Mouse (Mus musculus) kidney, postnatal 0 days (tissue): Measurements from ENCODE around the gene Duox2. TPM values are rescaled to one million over a fixed set of nuclear protein-coding genes. Genes with fewer than 3 reads are reported as not detected.

Source experiments
- ATAC-seq: fragments of 200-750 bp; cut with Nextera tagmentation; replicated peaks from 2 replicates; pipeline ENCODE4 v1.8.0; 2017; ENCODE audit warnings: low read depth, moderate number of reproducible peaks, moderate TSS enrichment, moderate library complexity; ENCODE audit not compliant: low FRiP score
- DNase-seq: peaks from one replicate; pipeline ENCODE4 v3.0.0-alpha.2; 2016; ENCODE audit warnings: low spot score
- H3K27ac ChIP-seq: fragments of 300-500 bp; sonication (generic); 2 replicates; pipeline ENCODE4 v1.5.1; 2014; ENCODE audit warnings: mild to moderate bottlenecking
- H3K27me3 ChIP-seq: fragments of 300-500 bp; sonication (generic); 2 replicates; pipeline ENCODE4 v1.6.1; 2014; ENCODE audit warnings: low read length, mixed read lengths; ENCODE audit not compliant: insufficient read depth
- H3K36me3 ChIP-seq: fragments of 300-500 bp; sonication (generic); 2 replicates; pipeline ENCODE4 v1.6.1; 2014; ENCODE audit warnings: low read length, mixed read lengths; ENCODE audit not compliant: insufficient read depth
- H3K4me1 ChIP-seq: fragments of 300-500 bp; sonication (generic); replicated peaks from 2 replicates; pipeline ENCODE4 v1.6.1; 2014; ENCODE audit warnings: antibody characterized with exemption, low read length, mixed read lengths; ENCODE audit not compliant: insufficient read depth
- H3K4me2 ChIP-seq: fragments of 300-500 bp; sonication (generic); 2 replicates; pipeline ENCODE4 v1.6.1; 2014; ENCODE audit warnings: mild to moderate bottlenecking, low read length, moderate library complexity, mixed read lengths
- H3K4me3 ChIP-seq: fragments of 300-500 bp; sonication (generic); replicated peaks from 2 replicates; pipeline ENCODE4 v1.5.1; 2014; ENCODE audit warnings: low read depth, low read length
- H3K9ac ChIP-seq: fragments of 300-500 bp; sonication (generic); 2 replicates; pipeline ENCODE4 v1.6.1; 2014; ENCODE audit warnings: low read depth, low read length
- H3K9me3 ChIP-seq: fragments of 300-500 bp; sonication (generic); replicated peaks from 2 replicates; pipeline ENCODE4 v1.6.1; 2016; ENCODE audit warnings: low read length, inconsistent platforms, mixed read lengths
- CTCF ChIP-seq: IDR thresholded peaks from 2 replicates; pipeline ENCODE4 v1.5.1; 2016; ENCODE audit warnings: antibody characterized with exemption, low read depth, mild to moderate bottlenecking, moderate library complexity
- WGBS: fragments of 180-500 bp; shearing (Covaris S2); extraction: QIAGEN DNeasy Blood & Tissue Kit; methylation state at CpG from one replicate; pipeline ENCODE4 v1.1.7; 2014; 5-methylcytosine and 5-hydroxymethylcytosine counted together
- polyA plus RNA-seq: library from polyadenylated mRNA; unstranded; fragments of >200 nt; fragmentation: Nextera tagmentation; extraction: Ambion mirVana; gene quantifications from 2 replicates; pipeline ENCODE4 v1.2.1, GENCODE M21; 2015

Gene Duox2
- polyA plus RNA-seq, 1 experiment from 2014 or later = 0.04 TPM

DNA sequence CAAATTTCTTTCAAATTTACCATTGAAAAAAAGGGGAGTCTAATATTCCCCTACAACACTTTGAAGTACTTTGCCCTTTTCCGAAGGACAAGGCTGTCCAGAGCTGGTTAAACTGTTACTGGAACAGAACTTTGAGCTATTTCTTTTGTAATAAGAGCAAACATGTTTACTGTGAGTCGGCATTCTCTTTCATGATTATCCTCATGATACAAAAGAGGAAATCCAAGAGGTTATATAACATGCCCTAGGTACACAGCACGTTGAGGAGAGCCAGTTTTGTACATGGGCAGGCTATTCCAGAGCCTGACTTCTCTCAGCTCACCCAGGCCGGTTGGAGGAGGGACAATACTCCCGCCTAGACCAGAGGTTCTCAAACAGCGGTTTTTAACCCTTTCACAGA, 56.3 kb downstream of the Duox2 start:
- ATAC-seq = no peak; the same call in 1 of the 2 replicates
- TF ChIP-seq CTCF = no peak

DNA sequence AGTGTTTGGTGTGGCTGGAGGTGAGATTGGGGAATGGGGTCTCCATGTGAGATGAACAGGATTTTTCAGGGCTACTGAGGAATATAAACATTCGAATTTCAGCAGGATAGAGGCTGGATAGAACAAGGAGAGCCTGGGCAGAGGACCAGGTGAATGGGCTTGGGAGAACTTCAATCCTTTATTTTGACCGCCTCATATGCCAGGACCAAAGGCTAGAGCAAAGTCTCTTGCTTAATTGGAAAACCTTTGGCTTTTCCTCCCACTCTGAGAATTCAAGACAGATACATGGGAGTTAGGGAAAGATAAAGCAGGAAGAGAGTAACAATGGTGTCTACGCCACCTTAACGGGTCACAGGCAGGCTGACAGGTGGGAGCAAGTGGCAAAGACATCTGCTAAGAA, 57.0 kb downstream of the Duox2 start:
- WGBS = 77% methylated on average over 4 of the region's 4 CpGs
- no peak for DNase-seq
- Histone ChIP-seq H3K4me2 (no peak overlapping the region), H3K4me1 (no peaks in the 10 kb centered on the region), H3K27me3 (no peaks in the 10 kb centered on the region), H3K4me3 (no peak overlapping the region), H3K36me3 (no peaks in the 10 kb centered on the region), H3K9me3 (no peaks in the 10 kb centered on the region), H3K9ac (no peak overlapping the region), H3K27ac (no peak overlapping the region)
- no peak for TF ChIP-seq CTCF
- no peak for ATAC-seq

More for the DNA sequence above, 56.3 kb downstream of the Duox2 start:
- no peak overlapping the region for H3K27ac ChIP-seq
- no peaks in the 10 kb centered on the region for H3K4me1 ChIP-seq
- no peaks in the 10 kb centered on the region for H3K9me3 ChIP-seq
- no peaks in the 10 kb centered on the region for H3K36me3 ChIP-seq
- H3K4me3 ChIP-seq = no peak overlapping the region
- WGBS = 53% methylated on average over 6 of the region's 6 CpGs
- H3K27me3 ChIP-seq = no peaks in the 10 kb centered on the region
- H3K9ac ChIP-seq = no peak overlapping the region
- DNase-seq = peak; percentile 16
- H3K4me2 ChIP-seq = no peak overlapping the region

DNA sequence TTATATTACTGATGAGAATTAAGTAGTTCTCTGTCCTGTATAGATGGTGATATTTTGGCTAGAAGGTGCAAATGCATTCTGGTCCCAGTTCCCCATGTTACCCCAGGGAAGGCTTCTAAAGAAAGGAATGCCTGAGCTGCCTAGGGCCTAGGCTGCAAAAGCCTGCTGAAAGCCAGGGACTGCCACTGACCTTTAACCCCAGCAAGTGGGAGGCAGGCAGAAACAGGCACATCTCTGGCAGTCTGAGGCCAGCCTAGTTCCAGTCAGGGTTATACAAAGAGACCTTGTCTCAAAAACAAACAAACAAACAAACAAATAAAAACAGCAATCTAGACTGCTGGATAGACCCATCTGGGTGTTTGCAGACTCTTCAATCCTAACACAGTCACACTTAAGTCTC, 57.5 kb downstream of the Duox2 start:
- Histone ChIP-seq H3K9me3 (no peaks in the 10 kb centered on the region), H3K4me1 (no peaks in the 10 kb centered on the region)
- DNase-seq = no peak

DNA sequence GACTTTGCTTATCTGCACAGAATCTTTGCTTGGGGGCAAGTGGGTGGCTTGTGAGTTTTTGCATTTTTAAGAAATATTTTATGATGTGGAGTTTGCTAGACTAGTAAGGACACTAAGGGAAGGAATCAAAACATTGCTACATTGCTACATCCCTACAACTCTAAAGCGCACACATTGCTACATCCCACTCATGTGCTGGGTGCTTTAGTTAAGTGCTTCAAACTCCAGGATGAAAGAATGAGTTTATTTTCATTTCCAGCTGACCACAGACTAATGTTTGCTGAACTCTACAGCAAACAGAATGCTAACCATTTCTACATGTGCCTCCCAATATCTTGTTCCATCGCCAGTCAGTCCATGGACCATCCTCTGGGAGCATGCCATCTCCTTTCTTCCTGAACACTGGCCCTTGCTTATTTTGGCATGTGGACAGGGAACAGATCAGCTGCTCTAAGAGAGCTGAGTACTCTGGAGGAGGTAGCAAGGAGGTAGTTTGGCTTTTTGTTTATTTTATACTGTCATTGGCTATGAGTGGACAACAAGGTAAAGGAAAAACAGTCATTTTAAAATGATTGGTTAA, 60.3 kb downstream of the Duox2 start:
- H3K36me3 ChIP-seq = no peaks in the 10 kb centered on the region
- 86% methylated on average over 2 of the region's 2 CpGs for WGBS
- DNase-seq = no peak
- H3K9ac ChIP-seq = no peak overlapping the region
- H3K4me2 ChIP-seq = no peak overlapping the region
- no peak overlapping the region for H3K4me3 ChIP-seq
- no peaks in the 10 kb centered on the region for H3K27me3 ChIP-seq
- H3K4me1 ChIP-seq = no peaks in the 10 kb centered on the region
- H3K27ac ChIP-seq = no peak overlapping the region
- TF ChIP-seq CTCF = no peak
- no peak for ATAC-seq
- H3K9me3 ChIP-seq = no peaks in the 10 kb centered on the region

More for the DNA sequence above, 57.5 kb downstream of the Duox2 start:
- ATAC-seq = no peak
- Histone ChIP-seq H3K27me3 (no peaks in the 10 kb centered on the region), H3K36me3 (no peaks in the 10 kb centered on the region), H3K4me3 (no peak overlapping the region), H3K27ac (no peak overlapping the region), H3K4me2 (no peak overlapping the region), H3K9ac (no peak overlapping the region)
- no peak for TF ChIP-seq CTCF

DNA sequence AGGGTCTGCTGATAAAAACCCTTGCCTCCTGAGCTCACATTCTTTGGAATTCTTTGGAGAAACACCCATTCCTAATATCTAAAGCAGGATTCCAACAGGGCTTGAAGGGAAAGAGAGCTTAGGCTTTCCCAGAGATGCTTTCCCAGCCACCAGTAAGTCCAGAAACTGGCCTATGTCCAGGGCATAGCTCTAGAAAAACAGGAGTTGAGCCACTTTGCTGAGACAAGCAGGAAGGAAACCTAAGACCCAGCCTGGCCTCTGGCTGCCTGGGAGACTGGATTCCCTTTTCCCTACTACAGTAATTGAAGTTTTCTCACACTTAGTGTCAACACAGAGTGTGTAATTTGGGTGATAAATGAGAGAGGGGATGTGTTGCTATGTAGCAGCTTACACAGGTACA, 61.9 kb downstream of the Duox2 start:
- H3K4me3 ChIP-seq = no peak overlapping the region
- H3K27ac ChIP-seq = no peak overlapping the region
- H3K9ac ChIP-seq = no peak overlapping the region
- H3K4me2 ChIP-seq = no peak overlapping the region
- no peaks in the 10 kb centered on the region for H3K9me3 ChIP-seq
- H3K27me3 ChIP-seq = no peaks in the 10 kb centered on the region
- DNase-seq (no peak), ATAC-seq (no peak)
- no peak for TF ChIP-seq CTCF
- no peaks in the 10 kb centered on the region for H3K4me1 ChIP-seq
- H3K36me3 ChIP-seq = no peaks in the 10 kb centered on the region

DNA sequence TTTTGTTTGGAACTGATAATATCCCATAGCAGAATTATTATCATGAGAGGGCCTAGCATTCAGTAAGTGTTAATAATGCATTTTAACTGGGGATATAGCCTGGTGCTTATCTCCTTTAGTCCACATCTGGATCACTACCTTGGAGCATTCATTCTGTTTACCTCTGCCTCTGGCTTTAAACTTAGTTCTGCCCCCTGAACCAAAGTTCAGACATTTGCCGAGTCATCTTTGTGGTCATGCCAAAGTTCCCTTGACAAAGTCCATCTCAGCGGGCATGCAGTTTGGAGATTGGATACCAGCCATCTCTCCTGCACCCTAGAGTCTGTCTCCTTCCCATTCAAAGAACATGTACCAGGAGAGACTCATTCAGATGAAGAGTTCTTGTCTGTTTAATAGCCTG, 62.8 kb downstream of the Duox2 start:
- no peak overlapping the region for H3K9ac ChIP-seq
- H3K27ac ChIP-seq = peak overlapping the region; percentile 26
- H3K4me2 ChIP-seq = peak overlapping the region; percentile 57
- TF ChIP-seq CTCF = no peak
- H3K27me3 ChIP-seq = no peaks in the 10 kb centered on the region
- no peak for DNase-seq
- no peaks in the 10 kb centered on the region for H3K36me3 ChIP-seq
- 73% methylated on average over 2 of the region's 2 CpGs for WGBS
- ATAC-seq = 0 out of 2 replicates have a peak, but pooled peaks have one; percentile 5
- H3K4me3 ChIP-seq = peak overlapping the region; percentile 44; the same call in 1 of the 2 replicates
- no peaks in the 10 kb centered on the region for H3K9me3 ChIP-seq
- no peaks in the 10 kb centered on the region for H3K4me1 ChIP-seq
